Mouse (Mus musculus): ENCODE measurements at regions not wholly inside any gene's neighbourhood (a gene's known extent, or its start where the extent isn't known, plus 50 kb on each side); places are given as distances from the start of the nearest gene placed in this dataset.

- H3K4me2 ChIP-seq (ENCODE audit: low read depth): no peak overlapping the region
- H3K9ac ChIP-seq (ENCODE audit: low read length): no peak overlapping the region
- H3K4me1 ChIP-seq (ENCODE audit: control insufficient read depth, insufficient read depth, low read length): peaks cover 5% of the 10 kb centered on the region; the same call in 1 of the 2 replicates
- DNase-seq (ENCODE audit: low spot score) (peak; percentile 57), ATAC-seq (ENCODE audit: insufficient read depth, low FRiP score, low TSS enrichment) (peak; percentile 72)
- H3K4me3 ChIP-seq (ENCODE audit: low read depth, low read length): no peak overlapping the region
- no peak overlapping the region for H3K27ac ChIP-seq (ENCODE audit: low read depth, low read length)
- no peaks in the 10 kb centered on the region for H3K9me3 ChIP-seq (ENCODE audit: control insufficient read depth, low read length)
- no peaks in the 10 kb centered on the region for H3K27me3 ChIP-seq (ENCODE audit: control insufficient read depth, insufficient read depth, low read length)
- H3K36me3 ChIP-seq (ENCODE audit: control insufficient read depth, insufficient read depth, low read length): no peaks in the 10 kb centered on the region
- 37% methylated on average over 2 of the region's 2 CpGs for WGBS
These were observed 128.4 kb downstream of the Utp6 start for GRCm38 (mm10) chr11:79833817-79834216.

- H3K27me3 ChIP-seq (ENCODE audit: control insufficient read depth, insufficient read depth, low read length): no peaks in the 10 kb centered on the region
- peaks cover 5% of the 10 kb centered on the region; the same call in 1 of the 2 replicates for H3K4me1 ChIP-seq (ENCODE audit: control insufficient read depth, insufficient read depth, low read length)
- no peak overlapping the region for H3K27ac ChIP-seq (ENCODE audit: low read depth, low read length)
- no peak overlapping the region for H3K4me3 ChIP-seq (ENCODE audit: low read depth, low read length)
- DNase-seq (ENCODE audit: low spot score) (no peak), ATAC-seq (ENCODE audit: insufficient read depth, low FRiP score, low TSS enrichment) (no peak)
- no peak overlapping the region for H3K4me2 ChIP-seq (ENCODE audit: low read depth)
- no peaks in the 10 kb centered on the region for H3K9me3 ChIP-seq (ENCODE audit: control insufficient read depth, low read length)
- no peaks in the 10 kb centered on the region for H3K36me3 ChIP-seq (ENCODE audit: control insufficient read depth, insufficient read depth, low read length)
- H3K9ac ChIP-seq (ENCODE audit: low read length): no peak overlapping the region; the same call in 1 of the 2 replicates
- WGBS: 91% methylated on average over 11 of the region's 11 CpGs
These were observed 130.4 kb downstream of the Utp6 start for GRCm38 (mm10) chr11:79831591-79832320.

- Histone ChIP-seq H3K4me1 (ENCODE audit: control insufficient read depth, insufficient read depth, low read length) (peaks cover 5% of the 10 kb centered on the region; the same call in 1 of the 2 replicates), H3K27ac (ENCODE audit: low read depth, low read length) (no peak overlapping the region), H3K4me2 (ENCODE audit: low read depth) (no peak overlapping the region), H3K27me3 (ENCODE audit: control insufficient read depth, insufficient read depth, low read length) (no peaks in the 10 kb centered on the region), H3K9me3 (ENCODE audit: control insufficient read depth, low read length) (no peaks in the 10 kb centered on the region), H3K4me3 (ENCODE audit: low read depth, low read length) (no peak overlapping the region), H3K9ac (ENCODE audit: low read length) (no peak overlapping the region), H3K36me3 (ENCODE audit: control insufficient read depth, insufficient read depth, low read length) (no peaks in the 10 kb centered on the region)
- no peak for ATAC-seq (ENCODE audit: insufficient read depth, low FRiP score, low TSS enrichment)
- no peak for DNase-seq (ENCODE audit: low spot score)
- 89% methylated on average over 5 of the region's 5 CpGs for WGBS
These were observed 131.6 kb downstream of the Utp6 start for GRCm38 (mm10) chr11:79830567-79831055.

GRCm38 (mm10) chr11:79827034-79827433 is 135.2 kb downstream of the Utp6 start:
- no peak overlapping the region for H3K9ac ChIP-seq (ENCODE audit: low read length)
- no peak overlapping the region for H3K4me2 ChIP-seq (ENCODE audit: low read depth)
- H3K36me3 ChIP-seq (ENCODE audit: control insufficient read depth, insufficient read depth, low read length): no peaks in the 10 kb centered on the region
- no peaks in the 10 kb centered on the region for H3K4me1 ChIP-seq (ENCODE audit: control insufficient read depth, insufficient read depth, low read length)
- ATAC-seq (ENCODE audit: insufficient read depth, low FRiP score, low TSS enrichment) (no peak), DNase-seq (ENCODE audit: low spot score) (no peak)
- 92% methylated on average over 3 of the region's 3 CpGs for WGBS
- H3K9me3 ChIP-seq (ENCODE audit: control insufficient read depth, low read length): no peaks in the 10 kb centered on the region
- H3K27ac ChIP-seq (ENCODE audit: low read depth, low read length): no peak overlapping the region
- H3K27me3 ChIP-seq (ENCODE audit: control insufficient read depth, insufficient read depth, low read length): no peaks in the 10 kb centered on the region
- no peak overlapping the region for H3K4me3 ChIP-seq (ENCODE audit: low read depth, low read length)

- WGBS: 77% methylated on average over 4 of the region's 4 CpGs
- no peak for DNase-seq (ENCODE audit: low spot score)
- H3K36me3 ChIP-seq (ENCODE audit: control insufficient read depth, insufficient read depth, low read length): no peaks in the 10 kb centered on the region
- H3K27me3 ChIP-seq (ENCODE audit: control insufficient read depth, insufficient read depth, low read length): no peaks in the 10 kb centered on the region
- no peak overlapping the region for H3K4me3 ChIP-seq (ENCODE audit: low read depth, low read length)
- no peak overlapping the region for H3K27ac ChIP-seq (ENCODE audit: low read depth, low read length)
- H3K4me1 ChIP-seq (ENCODE audit: control insufficient read depth, insufficient read depth, low read length): no peaks in the 10 kb centered on the region
- H3K4me2 ChIP-seq (ENCODE audit: low read depth): no peak overlapping the region
- no peak overlapping the region for H3K9ac ChIP-seq (ENCODE audit: low read length)
- ATAC-seq (ENCODE audit: insufficient read depth, low FRiP score, low TSS enrichment): no peak
- no peaks in the 10 kb centered on the region for H3K9me3 ChIP-seq (ENCODE audit: control insufficient read depth, low read length)
These were observed 136.3 kb downstream of the Utp6 start for GRCm38 (mm10) chr11:79825881-79826280.

GRCm38 (mm10) chr11:79823631-79824310 is 138.4 kb downstream of the Utp6 start:
- ATAC-seq (ENCODE audit: insufficient read depth, low FRiP score, low TSS enrichment): no peak
- Histone ChIP-seq H3K4me1 (ENCODE audit: control insufficient read depth, insufficient read depth, low read length) (no peaks in the 10 kb centered on the region), H3K4me3 (ENCODE audit: low read depth, low read length) (no peak overlapping the region), H3K4me2 (ENCODE audit: low read depth) (no peak overlapping the region), H3K9ac (ENCODE audit: low read length) (no peak overlapping the region), H3K27me3 (ENCODE audit: control insufficient read depth, insufficient read depth, low read length) (no peaks in the 10 kb centered on the region), H3K27ac (ENCODE audit: low read depth, low read length) (no peak overlapping the region), H3K9me3 (ENCODE audit: control insufficient read depth, low read length) (no peaks in the 10 kb centered on the region), H3K36me3 (ENCODE audit: control insufficient read depth, insufficient read depth, low read length) (no peaks in the 10 kb centered on the region)
- WGBS: 91% methylated on average over 11 of the region's 11 CpGs
- DNase-seq (ENCODE audit: low spot score): no peak

- Histone ChIP-seq H3K27me3 (ENCODE audit: control insufficient read depth, insufficient read depth, low read length) (no peaks in the 10 kb centered on the region), H3K27ac (ENCODE audit: low read depth, low read length) (no peak overlapping the region), H3K9me3 (ENCODE audit: control insufficient read depth, low read length) (no peaks in the 10 kb centered on the region), H3K9ac (ENCODE audit: low read length) (no peak overlapping the region), H3K4me3 (ENCODE audit: low read depth, low read length) (no peak overlapping the region), H3K4me1 (ENCODE audit: control insufficient read depth, insufficient read depth, low read length) (no peaks in the 10 kb centered on the region), H3K36me3 (ENCODE audit: control insufficient read depth, insufficient read depth, low read length) (no peaks in the 10 kb centered on the region), H3K4me2 (ENCODE audit: low read depth) (no peak overlapping the region)
- DNase-seq (ENCODE audit: low spot score) (no peak), ATAC-seq (ENCODE audit: insufficient read depth, low FRiP score, low TSS enrichment) (no peak)
- 86% methylated on average over 5 of the region's 5 CpGs for WGBS
These were observed 140.2 kb downstream of the Utp6 start for GRCm38 (mm10) chr11:79821986-79822385.

- Histone ChIP-seq H3K27me3 (ENCODE audit: control insufficient read depth, insufficient read depth, low read length) (no peaks in the 10 kb centered on the region), H3K4me3 (ENCODE audit: low read depth, low read length) (no peak overlapping the region), H3K4me1 (ENCODE audit: control insufficient read depth, insufficient read depth, low read length) (no peaks in the 10 kb centered on the region), H3K4me2 (ENCODE audit: low read depth) (no peak overlapping the region), H3K9me3 (ENCODE audit: control insufficient read depth, low read length) (no peaks in the 10 kb centered on the region), H3K9ac (ENCODE audit: low read length) (no peak overlapping the region), H3K36me3 (ENCODE audit: control insufficient read depth, insufficient read depth, low read length) (no peaks in the 10 kb centered on the region), H3K27ac (ENCODE audit: low read depth, low read length) (no peak overlapping the region)
- ATAC-seq (ENCODE audit: insufficient read depth, low FRiP score, low TSS enrichment) (no peak), DNase-seq (ENCODE audit: low spot score) (no peak)
- 92% methylated on average over 3 of the region's 3 CpGs for WGBS
These were observed 147.0 kb downstream of the Utp6 start for GRCm38 (mm10) chr11:79815156-79815555.

Measured in neural tube, embryonic 11.5 days (tissue).